In the genomic region with DNA sequence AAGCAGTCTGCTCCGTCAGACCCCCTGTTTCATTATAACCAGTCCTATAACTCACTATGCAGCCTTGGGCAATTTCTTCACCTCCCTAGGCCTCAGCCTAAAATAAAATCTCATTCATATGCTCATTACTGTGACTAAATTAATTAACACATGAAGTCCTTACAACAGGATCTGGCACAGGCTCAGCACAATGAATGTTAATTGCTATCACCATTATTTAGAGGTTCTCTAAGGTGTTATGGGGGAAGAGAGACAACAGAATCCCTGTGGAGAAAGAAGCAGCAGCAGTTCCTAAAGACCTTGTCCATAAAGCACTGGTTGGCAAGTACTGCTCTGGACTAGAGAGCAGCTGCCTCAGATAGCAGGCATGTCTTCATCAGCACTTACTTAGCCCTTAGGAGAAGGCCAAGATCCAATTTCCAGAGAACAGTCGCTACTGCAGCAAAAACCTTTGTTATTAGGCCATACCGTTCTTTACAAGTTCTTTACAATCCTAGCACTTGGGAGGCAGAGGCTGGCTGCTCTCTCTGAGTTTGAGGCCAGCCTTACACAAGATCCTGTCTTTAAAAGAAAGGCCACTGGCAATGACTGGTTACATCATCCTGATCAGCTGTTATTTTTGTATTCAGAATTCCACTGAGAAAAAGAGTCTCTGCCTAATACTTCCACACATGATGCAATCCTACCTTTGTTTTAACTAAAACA, we compare ENCODE assay signal across 16 mouse cellular contexts. TPM values are rescaled to one million over a fixed set of nuclear protein-coding genes. Genes with fewer than 3 reads are reported as not detected.
DNase-seq lines count a peak whose midpoint lies in the region; ATAC-seq and TF ChIP-seq lines count a peak whose summit lies in the region.
"Had no signal": no experiment of that assay in that cellular context is flagged by ENCODE, and none has a peak within 500 bp of the region (broad histone marks: within the 10 kb centered on the region; RNA-seq: fewer than 3 reads in every experiment).

No protein-coding gene starts in this region.

- no peak for DNase-seq in hindbrain, embryonic 11.5 days (ENCODE audit: low spot score)
- no peak for DNase-seq in neural tube, embryonic 11.5 days (ENCODE audit: low spot score)
- no peak for DNase-seq in neural tube, embryonic 10.5 days (ENCODE audit: extremely low spot score, low spot score)
- peak; percentile 86 for DNase-seq in forebrain, embryonic 14.5 days (ENCODE audit: low spot score)
- DNase-seq in kidney, postnatal 10 days = no peak
- DNase-seq in thymus, adult 18-20 months = no peak
- DNase-seq: adrenal gland, adult 8-10 months; kidney, postnatal 25 days had no signal

- H3K27me3 ChIP-seq in hindbrain, embryonic 12.5 days = no peaks in the 10 kb centered on the region
- H3K27me3 ChIP-seq in hindbrain, embryonic 11.5 days (ENCODE audit: control insufficient read depth, insufficient read depth, low read length) = no peaks in the 10 kb centered on the region
- no peaks in the 10 kb centered on the region for H3K27me3 ChIP-seq in neural tube, embryonic 11.5 days (ENCODE audit: control insufficient read depth, insufficient read depth, low read length)
- no peaks in the 10 kb centered on the region for H3K27me3 ChIP-seq in forebrain, embryonic 14.5 days (replicated peaks; ENCODE audit: control insufficient read depth, insufficient read depth, low read length)
- H3K27me3 ChIP-seq: Patski had no signal

- peaks cover 7% of the 10 kb centered on the region; the same call in 1 of the 2 replicates for H3K36me3 ChIP-seq in hindbrain, embryonic 12.5 days
- no peaks in the 10 kb centered on the region for H3K36me3 ChIP-seq in hindbrain, embryonic 11.5 days (ENCODE audit: control insufficient read depth, insufficient read depth, low read length)
- H3K36me3 ChIP-seq in neural tube, embryonic 11.5 days (ENCODE audit: control insufficient read depth, insufficient read depth, low read length) = no peaks in the 10 kb centered on the region
- H3K36me3 ChIP-seq in forebrain, embryonic 14.5 days (ENCODE audit: control insufficient read depth, insufficient read depth, low read length) = peaks cover 7% of the 10 kb centered on the region

- TF ChIP-seq CTCF in olfactory bulb, adult 2 months (IDR thresholded peaks at IDR 0.05; ENCODE audit: insufficient read depth, low read depth, low read length) = no peak

- no peak for TF ChIP-seq POLR2A in olfactory bulb, adult 2 months (IDR thresholded peaks at IDR 0.05; ENCODE audit: insufficient read depth, low read depth, low read length)

- peak overlapping the region; percentile 40; the same call in 1 of the 2 replicates for H3K27ac ChIP-seq in hindbrain, embryonic 12.5 days
- no peak overlapping the region for H3K27ac ChIP-seq in hindbrain, embryonic 11.5 days (ENCODE audit: low read depth, low read length)
- H3K27ac ChIP-seq in neural tube, embryonic 11.5 days (ENCODE audit: low read depth, low read length) = no peak overlapping the region
- H3K27ac ChIP-seq in forebrain, embryonic 14.5 days (ENCODE audit: low read depth, low read length) = peak overlapping the region; percentile 65
- H3K27ac ChIP-seq in olfactory bulb, adult 2 months (ENCODE audit: insufficient read depth, low read depth, low read length) = peak overlapping the region; percentile 33; the same call in 1 of the 2 replicates
- H3K27ac ChIP-seq: liver, embryonic 14.5 days; stomach, postnatal 0 days had no signal

- WGBS in hindbrain, embryonic 12.5 days = 28% methylated on average over 3 of the region's 3 CpGs
- WGBS in hindbrain, embryonic 11.5 days = 33% methylated on average over 3 of the region's 3 CpGs
- WGBS in neural tube, embryonic 11.5 days = 28% methylated on average over 3 of the region's 3 CpGs
- WGBS in forebrain, embryonic 14.5 days = 9% methylated on average over 3 of the region's 3 CpGs
- WGBS in olfactory bulb, adult 2 months = 23% methylated on average over 3 of the region's 3 CpGs

- H3K9me3 ChIP-seq in hindbrain, embryonic 12.5 days (replicated peaks) = no peaks in the 10 kb centered on the region
- H3K9me3 ChIP-seq in hindbrain, embryonic 11.5 days (ENCODE audit: control insufficient read depth, low read length) = no peaks in the 10 kb centered on the region
- H3K9me3 ChIP-seq in neural tube, embryonic 11.5 days (ENCODE audit: control insufficient read depth, low read length) = no peaks in the 10 kb centered on the region
- H3K9me3 ChIP-seq in forebrain, embryonic 14.5 days (replicated peaks; ENCODE audit: control insufficient read depth, low read length) = no peaks in the 10 kb centered on the region

- no peak for ATAC-seq in hindbrain, embryonic 12.5 days (ENCODE audit: low FRiP score)
- ATAC-seq in hindbrain, embryonic 11.5 days (ENCODE audit: low FRiP score) = no peak
- ATAC-seq in neural tube, embryonic 11.5 days (ENCODE audit: insufficient read depth, low FRiP score, low TSS enrichment) = no peak
- ATAC-seq in forebrain, embryonic 14.5 days = peak; percentile 24
- ATAC-seq: CD4-positive, CD25-positive, alpha-beta regulatory T cell, adult 4 months; inflammation-experienced regulatory T-cells, adult 6 months; Patski had no signal

- H3K4me2 ChIP-seq in hindbrain, embryonic 12.5 days (replicated peaks) = no peak overlapping the region
- H3K4me2 ChIP-seq in hindbrain, embryonic 11.5 days (replicated peaks; ENCODE audit: low read depth, low read length) = no peak overlapping the region
- H3K4me2 ChIP-seq in neural tube, embryonic 11.5 days (ENCODE audit: low read depth) = no peak overlapping the region
- H3K4me2 ChIP-seq in forebrain, embryonic 14.5 days (ENCODE audit: low read length) = no peak overlapping the region

- H3K4me1 ChIP-seq in hindbrain, embryonic 12.5 days = peaks cover 41% of the 10 kb centered on the region
- no peaks in the 10 kb centered on the region for H3K4me1 ChIP-seq in hindbrain, embryonic 11.5 days (replicated peaks; ENCODE audit: control insufficient read depth, insufficient read depth, low read length)
- peaks cover 17% of the 10 kb centered on the region for H3K4me1 ChIP-seq in neural tube, embryonic 11.5 days (ENCODE audit: control insufficient read depth, insufficient read depth, low read length)
- H3K4me1 ChIP-seq in forebrain, embryonic 14.5 days (ENCODE audit: control insufficient read depth, insufficient read depth, low read length) = peaks cover 30% of the 10 kb centered on the region
- peaks cover 9% of the 10 kb centered on the region for H3K4me1 ChIP-seq in olfactory bulb, adult 2 months (ENCODE audit: control insufficient read depth, insufficient read depth, low read length)

- H3K9ac ChIP-seq in hindbrain, embryonic 12.5 days = peak overlapping the region; percentile 27; the same call in 1 of the 2 replicates
- H3K9ac ChIP-seq in hindbrain, embryonic 11.5 days (ENCODE audit: low read depth, low read length) = no peak overlapping the region
- H3K9ac ChIP-seq in neural tube, embryonic 11.5 days (ENCODE audit: low read length) = 0 out of 2 replicates have a peak overlapping the region, but pooled peaks have one; percentile 29
- no peak overlapping the region for H3K9ac ChIP-seq in forebrain, embryonic 14.5 days (ENCODE audit: low read length)
- H3K9ac ChIP-seq: liver, embryonic 14.5 days had no signal

- H3K4me3 ChIP-seq in hindbrain, embryonic 12.5 days = no peak overlapping the region
- no peak overlapping the region for H3K4me3 ChIP-seq in hindbrain, embryonic 11.5 days (ENCODE audit: low read depth, low read length)
- no peak overlapping the region for H3K4me3 ChIP-seq in neural tube, embryonic 11.5 days (ENCODE audit: low read depth, low read length)
- no peak overlapping the region for H3K4me3 ChIP-seq in forebrain, embryonic 14.5 days (ENCODE audit: low read depth, low read length)
- no peak overlapping the region for H3K4me3 ChIP-seq in olfactory bulb, adult 2 months (ENCODE audit: insufficient read depth, low read depth, low read length)

RNA-seq across cellular contexts. Expression of gene Spty2d1, which starts 4.6 kb away (rescaled TPM):
- polyA plus RNA-seq in hindbrain, embryonic 12.5 days (2016; fragmentation: Nextera tagmentation; extraction: Ambion mirVana) = 14.7 and 16.1 TPM in 2 replicates
- polyA plus RNA-seq in hindbrain, embryonic 11.5 days (2014; fragmentation: Nextera tagmentation; extraction: Ambion mirVana) = 12.0 and 12.3 TPM in 2 replicates
- polyA plus RNA-seq in neural tube, embryonic 11.5 days (2014; fragmentation: Nextera tagmentation; extraction: Ambion mirVana) = 14.1 and 14.3 TPM in 2 replicates
- polyA plus RNA-seq in forebrain, embryonic 14.5 days (2014; fragmentation: Nextera tagmentation; extraction: Ambion mirVana) = 7.8 and 9.3 TPM in 2 replicates
- not detected in 2 replicates for polyA plus RNA-seq in olfactory bulb, adult 2 months (2012; ENCODE audit: insufficient read depth, insufficient read length, low replicate concordance, missing spikeins)

RNA-seq across cellular contexts. Expression of gene Gm9999, which starts 20.2 kb away (rescaled TPM):
- polyA plus RNA-seq in hindbrain, embryonic 12.5 days (2016; fragmentation: Nextera tagmentation; extraction: Ambion mirVana) = not detected in 2 replicates
- not detected in 2 replicates for polyA plus RNA-seq in hindbrain, embryonic 11.5 days (2014; fragmentation: Nextera tagmentation; extraction: Ambion mirVana)
- not detected in 2 replicates for polyA plus RNA-seq in neural tube, embryonic 11.5 days (2014; fragmentation: Nextera tagmentation; extraction: Ambion mirVana)
- not detected in 2 replicates for polyA plus RNA-seq in forebrain, embryonic 14.5 days (2014; fragmentation: Nextera tagmentation; extraction: Ambion mirVana)
- polyA plus RNA-seq in olfactory bulb, adult 2 months (2012; ENCODE audit: insufficient read depth, insufficient read length, low replicate concordance, missing spikeins) = not detected in 2 replicates
- polyA plus RNA-seq: CD4-positive, CD25-positive, alpha-beta regulatory T cell, adult 4 months; cortical plate, adult 2 months; inflammation-experienced regulatory T-cells, adult 6 months; liver, embryonic 14.5 days; Patski; stomach, postnatal 0 days had no signal

RNA-seq across cellular contexts. Expression of gene Uevld, which starts 45.2 kb away (rescaled TPM):
- 8.9 and 9.5 TPM in 2 replicates for polyA plus RNA-seq in hindbrain, embryonic 12.5 days (2016; fragmentation: Nextera tagmentation; extraction: Ambion mirVana)
- 11.3 and 13.1 TPM in 2 replicates for polyA plus RNA-seq in hindbrain, embryonic 11.5 days (2014; fragmentation: Nextera tagmentation; extraction: Ambion mirVana)
- 10.4 and 11.4 TPM in 2 replicates for polyA plus RNA-seq in neural tube, embryonic 11.5 days (2014; fragmentation: Nextera tagmentation; extraction: Ambion mirVana)
- 7.4 and 8.2 TPM in 2 replicates for polyA plus RNA-seq in forebrain, embryonic 14.5 days (2014; fragmentation: Nextera tagmentation; extraction: Ambion mirVana)
- not detected in 2 replicates for polyA plus RNA-seq in olfactory bulb, adult 2 months (2012; ENCODE audit: insufficient read depth, insufficient read length, low replicate concordance, missing spikeins)

RNA-seq across cellular contexts. Expression of gene Tmem86a, which starts 46.8 kb away (rescaled TPM):
- 19.2 and 20.2 TPM in 2 replicates for polyA plus RNA-seq in hindbrain, embryonic 12.5 days (2016; fragmentation: Nextera tagmentation; extraction: Ambion mirVana)
- 8.7 and 10.4 TPM in 2 replicates for polyA plus RNA-seq in hindbrain, embryonic 11.5 days (2014; fragmentation: Nextera tagmentation; extraction: Ambion mirVana)
- 8.2 and 9.7 TPM in 2 replicates for polyA plus RNA-seq in neural tube, embryonic 11.5 days (2014; fragmentation: Nextera tagmentation; extraction: Ambion mirVana)
- polyA plus RNA-seq in forebrain, embryonic 14.5 days (2014; fragmentation: Nextera tagmentation; extraction: Ambion mirVana) = 22.0 and 24.1 TPM in 2 replicates
- polyA plus RNA-seq in olfactory bulb, adult 2 months (2012; ENCODE audit: insufficient read depth, insufficient read length, low replicate concordance, missing spikeins) = not detected in 2 replicates

Comparison
In these comparisons a context has a peak if more than half of its experiments do, and no peak if none do; other contexts are left out.
1. H3K27ac ChIP-seq: peak in hindbrain, embryonic 12.5 days (single experiment), forebrain, embryonic 14.5 days (single experiment) and olfactory bulb, adult 2 months (single experiment); none in hindbrain, embryonic 11.5 days (single experiment) and neural tube, embryonic 11.5 days (single experiment).
2. H3K9ac ChIP-seq: peak in hindbrain, embryonic 12.5 days (single experiment) and neural tube, embryonic 11.5 days (single experiment); none in hindbrain, embryonic 11.5 days (single experiment) and forebrain, embryonic 14.5 days (single experiment).